Mouse (Mus musculus) forebrain, embryonic 11.5 days (tissue): ENCODE results near the gene Psen2. TPM values are rescaled to one million over a fixed set of nuclear protein-coding genes. Genes with fewer than 3 reads are reported as not detected.

Experiments used
- ATAC-seq: fragments of 200-750 bp; cut with Nextera tagmentation; replicated peaks from 2 replicates; pipeline ENCODE4 v1.8.0; 2017; ENCODE audit warnings: moderate TSS enrichment; ENCODE audit not compliant: low FRiP score
- DNase-seq: peaks from one replicate; pipeline ENCODE4 v3.0.0-alpha.2; 2017; ENCODE audit warnings: low spot score
- H3K27ac ChIP-seq: fragments of 300-500 bp; sonication (generic); 2 replicates; pipeline ENCODE4 v1.5.1; 2014; ENCODE audit warnings: low read depth, low read length
- H3K27me3 ChIP-seq: fragments of 300-500 bp; sonication (generic); 2 replicates; pipeline ENCODE4 v1.6.1; 2014; ENCODE audit warnings: mild to moderate bottlenecking, low read length, mixed read lengths; ENCODE audit not compliant: control insufficient read depth, insufficient read depth
- H3K36me3 ChIP-seq: fragments of 300-500 bp; sonication (generic); 2 replicates; pipeline ENCODE4 v1.6.1; 2014; ENCODE audit warnings: mild to moderate bottlenecking, low read length, moderate library complexity, mixed read lengths; ENCODE audit not compliant: control insufficient read depth, insufficient read depth
- H3K4me1 ChIP-seq: fragments of 300-500 bp; sonication (generic); replicated peaks from 2 replicates; pipeline ENCODE4 v1.6.1; 2014; ENCODE audit warnings: low read length, mixed read lengths; ENCODE audit not compliant: control insufficient read depth, insufficient read depth
- H3K4me2 ChIP-seq: fragments of 300-500 bp; sonication (generic); 2 replicates; pipeline ENCODE4 v1.6.1; 2014; ENCODE audit warnings: low read depth, mild to moderate bottlenecking, low read length, moderate library complexity, mixed read lengths; ENCODE audit not compliant: severe bottlenecking
- H3K4me3 ChIP-seq: fragments of 300-500 bp; sonication (generic); 2 replicates; pipeline ENCODE4 v1.5.1; 2014; ENCODE audit warnings: low read depth, low read length
- H3K9ac ChIP-seq: fragments of 300-500 bp; sonication (generic); 2 replicates; pipeline ENCODE4 v1.6.1; 2014; ENCODE audit warnings: low read length
- H3K9me3 ChIP-seq: fragments of 300-500 bp; sonication (generic); 2 replicates; pipeline ENCODE4 v1.6.1; 2016; ENCODE audit warnings: low read length, mixed read lengths; ENCODE audit not compliant: control insufficient read depth
- WGBS: fragments of 180-500 bp; shearing (Covaris S2); extraction: QIAGEN DNeasy Blood & Tissue Kit; methylation state at CpG from one replicate; pipeline ENCODE4 v1.1.7; 2014; 5-methylcytosine and 5-hydroxymethylcytosine counted together
- polyA plus RNA-seq: library from polyadenylated mRNA; unstranded; fragments of >200 nt; fragmentation: Nextera tagmentation; extraction: Ambion mirVana; gene quantifications from 2 replicates; pipeline ENCODE4 v1.2.1, GENCODE M21; 2014

Psen2 gene
- polyA plus RNA-seq, 1 experiment from 2014 or later = 5.7 TPM

- no peak overlapping the region for H3K4me3 ChIP-seq
- H3K9me3 ChIP-seq = no peaks in the 10 kb centered on the region
- no peak overlapping the region for H3K4me2 ChIP-seq
- 90% methylated on average over 4 of the region's 4 CpGs for WGBS
- no peak overlapping the region for H3K27ac ChIP-seq
- no peaks in the 10 kb centered on the region for H3K4me1 ChIP-seq
- no peaks in the 10 kb centered on the region for H3K27me3 ChIP-seq
- ATAC-seq = no peak
- no peak for DNase-seq
- no peaks in the 10 kb centered on the region for H3K36me3 ChIP-seq
- H3K9ac ChIP-seq = no peak overlapping the region
Measured at GRCm38 (mm10) chr1:180210031-180210432, 53.2 kb downstream of the Psen2 start.

- WGBS = 83% methylated on average over 3 of the region's 3 CpGs
- no peak for ATAC-seq
Measured at GRCm38 (mm10) chr1:180208370-180208769, 54.9 kb downstream of the Psen2 start.

GRCm38 (mm10) chr1:180200722-180201121, 62.5 kb downstream of the Psen2 start:
- Histone ChIP-seq H3K4me1 (no peaks in the 10 kb centered on the region), H3K36me3 (no peaks in the 10 kb centered on the region), H3K9me3 (no peaks in the 10 kb centered on the region), H3K27me3 (no peaks in the 10 kb centered on the region), H3K4me2 (no peak overlapping the region), H3K9ac (no peak overlapping the region), H3K4me3 (no peak overlapping the region), H3K27ac (no peak overlapping the region)
- 74% methylated on average over 5 of the region's 5 CpGs for WGBS
- no peak for DNase-seq
- no peak for ATAC-seq

More at GRCm38 (mm10) chr1:180208370-180208769, 54.9 kb downstream of the Psen2 start:
- H3K4me3 ChIP-seq = no peak overlapping the region
- no peaks in the 10 kb centered on the region for H3K4me1 ChIP-seq
- no peaks in the 10 kb centered on the region for H3K27me3 ChIP-seq
- no peak overlapping the region for H3K4me2 ChIP-seq
- H3K9ac ChIP-seq = no peak overlapping the region
- no peaks in the 10 kb centered on the region for H3K9me3 ChIP-seq
- no peak for DNase-seq
- no peaks in the 10 kb centered on the region for H3K36me3 ChIP-seq
- no peak overlapping the region for H3K27ac ChIP-seq

- H3K9ac ChIP-seq = no peak overlapping the region
- H3K4me2 ChIP-seq = no peak overlapping the region
- H3K27ac ChIP-seq = no peak overlapping the region
- no peak for DNase-seq
- H3K27me3 ChIP-seq = no peaks in the 10 kb centered on the region
- peaks cover 4% of the 10 kb centered on the region for H3K4me1 ChIP-seq
- H3K4me3 ChIP-seq = no peak overlapping the region
- no peaks in the 10 kb centered on the region for H3K9me3 ChIP-seq
- no peak for ATAC-seq
- no peaks in the 10 kb centered on the region for H3K36me3 ChIP-seq
- WGBS = 79% methylated on average over 4 of the region's 4 CpGs
Measured at GRCm38 (mm10) chr1:180199715-180200050, 63.6 kb downstream of the Psen2 start.

GRCm38 (mm10) chr1:180198959-180199714, 64.1 kb downstream of the Psen2 start, which contains the start of gene Coq8a:
Gene Coq8a (minus strand): TSS chr1:180199602.
- WGBS = 66% methylated on average over 4 of the region's 4 CpGs
- Histone ChIP-seq H3K4me1 (peaks cover 4% of the 10 kb centered on the region), H3K9me3 (no peaks in the 10 kb centered on the region), H3K27ac (no peak within 1 kb of the TSS), H3K9ac (no peak within 1 kb of the TSS), H3K27me3 (no peaks in the 10 kb centered on the region), H3K4me2 (no peak within 1 kb of the TSS), H3K36me3 (no peaks in the 10 kb centered on the region), H3K4me3 (no peak within 1 kb of the TSS)
- DNase-seq (no peak), ATAC-seq (no peak)

- H3K36me3 ChIP-seq = no peaks in the 10 kb centered on the region
Measured at GRCm38 (mm10) chr1:180197956-180198355, 65.3 kb downstream of the Psen2 start.

GRCm38 (mm10) chr1:180196508-180196907, 66.7 kb downstream of the Psen2 start:
- Histone ChIP-seq H3K4me3 (peak overlapping the region; percentile 60; the same call in 1 of the 2 replicates), H3K9ac (no peak overlapping the region), H3K9me3 (no peaks in the 10 kb centered on the region), H3K4me2 (peak overlapping the region; percentile 96; the same call in 1 of the 2 replicates), H3K27me3 (no peaks in the 10 kb centered on the region), H3K36me3 (no peaks in the 10 kb centered on the region), H3K4me1 (peaks cover 4% of the 10 kb centered on the region), H3K27ac (no peak overlapping the region)
- ATAC-seq (no peak), DNase-seq (no peak)
- 88% methylated on average over 9 of the region's 9 CpGs for WGBS

More at GRCm38 (mm10) chr1:180197956-180198355, 65.3 kb downstream of the Psen2 start:
- no peak for ATAC-seq
- no peak overlapping the region for H3K9ac ChIP-seq
- H3K4me2 ChIP-seq = no peak overlapping the region
- no peak overlapping the region for H3K4me3 ChIP-seq
- H3K9me3 ChIP-seq = no peaks in the 10 kb centered on the region
- no peak for DNase-seq
- no peak overlapping the region for H3K27ac ChIP-seq
- H3K27me3 ChIP-seq = no peaks in the 10 kb centered on the region
- peaks cover 4% of the 10 kb centered on the region for H3K4me1 ChIP-seq
- WGBS = 94% methylated on average over 3 of the region's 3 CpGs

- no peaks in the 10 kb centered on the region for H3K36me3 ChIP-seq
Measured at GRCm38 (mm10) chr1:180195703-180196381, 67.4 kb downstream of the Psen2 start.

More at GRCm38 (mm10) chr1:180195703-180196381, 67.4 kb downstream of the Psen2 start:
- Histone ChIP-seq H3K4me3 (peak overlapping the region; percentile 60), H3K27ac (no peak overlapping the region), H3K4me2 (peak overlapping the region; percentile 96), H3K27me3 (no peaks in the 10 kb centered on the region), H3K9me3 (no peaks in the 10 kb centered on the region), H3K9ac (peak overlapping the region; percentile 32; the same call in 1 of the 2 replicates), H3K4me1 (peaks cover 4% of the 10 kb centered on the region)
- DNase-seq (peak; percentile 97), ATAC-seq (peak; percentile 100)
- under 1% methylated on average over 57 of the region's 57 CpGs for WGBS
